Mouse (Mus musculus): ENCODE measurements around the gene Cdhr4.

GRCm38 (mm10) chr9:107964681-107965080 lies 27.6 kb upstream of the Cdhr4 start:
- TF ChIP-seq CTCF (IDR thresholded peaks at IDR 0.05; ENCODE audit: low read depth, low read length) (no peak), POLR2A (IDR thresholded peaks at IDR 0.05; ENCODE audit: borderline replicate concordance, low read depth, low read length) (no peak)

Measured in bone marrow macrophage, adult 2 months (primary cell).